Mouse (Mus musculus) left cerebral cortex, adult 2 months (tissue): ENCODE measurements around the gene Elf1. TPM values are rescaled to one million over a fixed set of nuclear protein-coding genes. Genes with fewer than 3 reads are reported as not detected.

Experiments
- DNase-seq, 2 experiments: peaks; one replicate each; pipeline ENCODE4 v3.0.0; 2021 to 2022; ENCODE audit warnings: low spot score in 2 of 2, mixed read lengths in 1 of 2; ENCODE audit errors: extremely low spot score in 1 of 2
- H3K27ac ChIP-seq: fragments of 200-600 bp; 2 replicates; pipeline ENCODE4 v1.8.1; 2022
- H3K4me3 ChIP-seq: fragments of 200-600 bp; 2 replicates; pipeline ENCODE4 v1.8.1; 2022
- CTCF ChIP-seq: fragments of 200-600 bp; IDR thresholded peaks from 2 replicates; pipeline ENCODE4 v1.8.1; 2022; ENCODE audit warnings: antibody characterized with exemption, mild to moderate bottlenecking, moderate library complexity
- intact Hi-C: fragments of 180-260 bp; cut with DNase I; formaldehyde crosslinking; loops from one replicate; pipeline ENCODE4 v1.15.1; 2025
- microRNA-seq, 2 experiments: library from miRNA; unstranded; fragments of <30 nt; microRNA quantifications; one replicate each; pipeline ENCODE4 v1.2.0; 2021
- total RNA-seq, 2 experiments: library from RNA; stranded (reverse); gene quantifications; 2 replicates each; pipeline ENCODE4 v1.2.3; 2021

The Elf1 gene
- total RNA-seq, 2 experiments from 2014 or later = 4.1 to 4.6 TPM

GRCm38 (mm10) chr14:79619802-79620201 is 138.8 kb downstream of the Elf1 start:
- no peak for TF ChIP-seq CTCF
- intact Hi-C loops = loop anchor here (10.0 kb wide), 1 partner anchor 295 kb away; no protein-coding TSS in a partner anchor
- Histone ChIP-seq H3K27ac (no peak overlapping the region), H3K4me3 (no peak overlapping the region)
- no peak for DNase-seq

GRCm38 (mm10) chr14:79621143-79621542 is 140.1 kb downstream of the Elf1 start:
- DNase-seq = no peak
- Histone ChIP-seq H3K27ac (no peak overlapping the region), H3K4me3 (no peak overlapping the region)
- intact Hi-C loops = no loop called here
- TF ChIP-seq CTCF = no peak

Small RNA genes within 50 kb of the gene (microRNA-seq; reads per million reads assigned to microRNA genes)
- gene Gm27857 = 0 reads per million in 2 experiments

Other genes starting within 250 kb of the Elf1 start
- gene Zfp957, start 233.8 kb upstream of the Elf1 start, total RNA-seq = not detected
- gene Rgcc, start 179.5 kb upstream of the Elf1 start, total RNA-seq = 10 to 100 TPM; 33.6 to 44.5 TPM
- 10 to 100 TPM; 12.4 to 15.9 TPM for gene Naa16, start 90.4 kb upstream of the Elf1 start, total RNA-seq
- gene Mtrf1, start 83.4 kb upstream of the Elf1 start, total RNA-seq = 1 to 10 TPM; 5.0 to 6.7 TPM
- gene Kbtbd7, start 54.7 kb upstream of the Elf1 start, total RNA-seq = 10 to 100 TPM; 38.2 to 38.8 TPM
- gene Kbtbd6, start 29.4 kb upstream of the Elf1 start, total RNA-seq = 1 to 10 TPM in 1 of 2 experiments, under 1 TPM in 1; 0.72 to 1.2 TPM
- gene Wbp4, start 326 bp downstream of the Elf1 start, total RNA-seq = 10 to 100 TPM; 47.7 to 52.0 TPM
- gene Sugt1, start 106.5 kb downstream of the Elf1 start, total RNA-seq = 10 to 100 TPM; 83.6 to 88.8 TPM
- gene Cnmd, start 181.0 kb downstream of the Elf1 start, total RNA-seq = 1 to 10 TPM in 1 of 2 experiments, under 1 TPM in 1; 0.59 to 1.5 TPM